Mouse (Mus musculus) CH12.LX (cell line): ENCODE measurements around the gene Coq2. TPM values are rescaled to one million over a fixed set of nuclear protein-coding genes. Genes with fewer than 3 reads are reported as not detected.

ENCODE experiments used
- DNase-seq: peaks from one replicate; pipeline ENCODE4 v3.0.0-alpha.2; 2013; ENCODE audit errors: extremely low read depth
- H3K27ac ChIP-seq: 2 replicates; pipeline ENCODE4 v1.5.1; 2012; ENCODE audit warnings: low read depth, mild to moderate bottlenecking, control low read depth, moderate library complexity; ENCODE audit not compliant: insufficient read depth
- H3K27me3 ChIP-seq: replicated peaks from 2 replicates; pipeline ENCODE3; 2012; ENCODE audit warnings: inconsistent platforms
- H3K36me3 ChIP-seq, 2 experiments: replicated peaks in 1 of 2; 2 replicates each; pipeline versions ENCODE3 to v1.6.1; 2012; ENCODE audit warnings: inconsistent platforms in 1 of 2, low read length in 1 of 2, mild to moderate bottlenecking in 1 of 2, mixed read lengths in 1 of 2, moderate library complexity in 1 of 2; ENCODE audit not compliant: control insufficient read depth in 1 of 2, insufficient read depth in 1 of 2
- H3K4me1 ChIP-seq, 2 experiments: 2 replicates each; pipeline ENCODE4 v1.6.1; 2012; ENCODE audit warnings: inconsistent platforms in 1 of 2, moderate library complexity in 1 of 2; ENCODE audit not compliant: insufficient read depth in 2 of 2, control insufficient read depth in 1 of 2
- H3K4me2 ChIP-seq: 2 replicates; pipeline ENCODE4 v1.6.1; 2012; ENCODE audit warnings: low read depth, mild to moderate bottlenecking, control low read depth; ENCODE audit not compliant: poor library complexity, insufficient read depth, severe bottlenecking
- H3K4me3 ChIP-seq, 3 experiments: fragments of 150-350 bp in 1 of 3; sonication (generic) in 1 of 3; replicated peaks in 1 of 3; 2 replicates each; pipeline versions ENCODE3 to v1.5.1; 2011 to 2012; ENCODE audit warnings: low read depth in 2 of 3, low read length in 2 of 3, mild to moderate bottlenecking in 2 of 3, moderate library complexity in 2 of 3, control low read depth in 1 of 3, improper control_type of control experiment in 1 of 3, inconsistent platforms in 1 of 3, mixed read lengths in 1 of 3; ENCODE audit not compliant: poor library complexity in 1 of 3
- H3K79me2 ChIP-seq: replicated peaks from 2 replicates; pipeline ENCODE4 v1.6.1; 2012; ENCODE audit warnings: mild to moderate bottlenecking, moderate library complexity; ENCODE audit not compliant: control insufficient read depth, poor library complexity, insufficient read depth, severe bottlenecking; ENCODE audit errors: extremely low read depth
- H3K9ac ChIP-seq: 2 replicates; pipeline ENCODE4 v1.6.1; 2012; ENCODE audit warnings: low read depth, mild to moderate bottlenecking, control low read depth, moderate library complexity; ENCODE audit not compliant: insufficient read depth
- H3K9me3 ChIP-seq: replicated peaks from 2 replicates; pipeline ENCODE3; 2012; ENCODE audit warnings: low read length, inconsistent platforms, mixed read lengths
- CHD1 ChIP-seq: IDR thresholded peaks from 2 replicates; pipeline ENCODE4 v1.6.1; 2012; ENCODE audit warnings: low read depth, low read length, improper control_type of control experiment, inconsistent platforms
- CHD2 ChIP-seq: IDR thresholded peaks from 2 replicates; pipeline ENCODE4 v1.6.1; 2011; ENCODE audit warnings: low read length, improper control_type of control experiment
- ETS1 ChIP-seq: conservative IDR thresholded peaks from 2 replicates; pipeline ENCODE4 v1.6.1; 2012; ENCODE audit warnings: low read depth, mild to moderate bottlenecking, inconsistent platforms, low read length, improper control_type of control experiment, moderate library complexity
- GABPA ChIP-seq: IDR thresholded peaks from 2 replicates; pipeline ENCODE4 v1.6.1; 2012; ENCODE audit warnings: low read depth, low read length, improper control_type of control experiment, inconsistent platforms; ENCODE audit not compliant: insufficient replicate concordance
- HCFC1 ChIP-seq: IDR thresholded peaks from 2 replicates; pipeline ENCODE4 v1.6.1; 2012; ENCODE audit warnings: low read depth, mild to moderate bottlenecking, inconsistent platforms, low read length, improper control_type of control experiment
- JUN ChIP-seq: IDR thresholded peaks from 2 replicates; pipeline ENCODE4 v1.6.1; 2011; ENCODE audit warnings: low read depth, mild to moderate bottlenecking, low read length, improper control_type of control experiment, moderate library complexity; ENCODE audit not compliant: insufficient read depth
- KAT2A ChIP-seq: IDR thresholded peaks from 2 replicates; pipeline ENCODE4 v1.6.1; 2012; ENCODE audit warnings: low read length, improper control_type of control experiment, inconsistent platforms; ENCODE audit not compliant: insufficient replicate concordance
- MAFK ChIP-seq: IDR thresholded peaks from 2 replicates; pipeline ENCODE4 v1.6.1; 2011; ENCODE audit warnings: low read length, improper control_type of control experiment; ENCODE audit not compliant: insufficient replicate concordance
- MAZ ChIP-seq: IDR thresholded peaks from 2 replicates; pipeline ENCODE4 v1.6.1; 2012; ENCODE audit warnings: low read depth, mild to moderate bottlenecking, inconsistent platforms, low read length, improper control_type of control experiment, moderate library complexity
- NRF1 ChIP-seq: IDR thresholded peaks from 2 replicates; pipeline ENCODE4 v1.6.1; 2014; ENCODE audit warnings: low read depth, mild to moderate bottlenecking, inconsistent platforms, low read length, improper control_type of control experiment, moderate library complexity
- PAX5 ChIP-seq: IDR thresholded peaks from 2 replicates; pipeline ENCODE4 v1.6.1; 2012; ENCODE audit warnings: low read length, inconsistent platforms, mixed read lengths
- POLR2A ChIP-seq: IDR thresholded peaks from 2 replicates; pipeline ENCODE4 v1.6.1; 2011; ENCODE audit warnings: low read depth, mild to moderate bottlenecking, improper control_type of control experiment, low read length
- RAD21 ChIP-seq: IDR thresholded peaks from 2 replicates; pipeline ENCODE4 v1.6.1; 2011; ENCODE audit warnings: low read depth, mild to moderate bottlenecking, low read length, improper control_type of control experiment, moderate library complexity
- SIN3A ChIP-seq: IDR thresholded peaks from 2 replicates; pipeline ENCODE4 v1.6.1; 2012; ENCODE audit warnings: low read length, improper control_type of control experiment, inconsistent platforms
- TCF12 ChIP-seq: IDR thresholded peaks from 2 replicates; pipeline ENCODE4 v1.6.1; 2014; ENCODE audit warnings: low read depth, mild to moderate bottlenecking, inconsistent platforms, low read length, improper control_type of control experiment
- dilution Hi-C: fragments of 300-500 bp; cut with MboI; formaldehyde crosslinking; loops from 2 replicates; pipeline ENCODE4 v1.14.3; 2020; ENCODE audit warnings: low sequenced_read_pairs; ENCODE audit not compliant: extremely low pct_unique_long_range_greater_than_20kb, extremely low pct_ligation_motif_present
- in situ Hi-C: fragments of 300-500 bp; cut with MboI; formaldehyde crosslinking; loops from 3 replicates; pipeline ENCODE4 v1.14.3; 2019; ENCODE audit warnings: low sequenced_read_pairs, low pct_ligation_motif_present, low pct_unique_long_range_greater_than_20kb, mixed read lengths
- polyA plus RNA-seq: library from polyadenylated mRNA; unstranded; fragments of >175 nt; gene quantifications from 2 replicates; pipeline ENCODE4 v1.2.1, GENCODE M21; 2012; ENCODE audit warnings: low read depth; ENCODE audit not compliant: insufficient read length
- total RNA-seq, 2 experiments: library from RNA; depleted of rRNA; stranded (reverse); fragments of 300-350 nt in 1 of 2; fragments of >200 nt in 1 of 2; gene quantifications; 2 replicates each; pipeline ENCODE4 v1.2.3; 2012 to 2014

The Coq2 gene
- total and polyA plus RNA-seq, 3 experiments, result 49.1 to 56.5 (median 50.1) TPM

- peaks cover 8 to 35% of the 10 kb centered on the region in 2 experiments for H3K36me3 ChIP-seq
- dilution Hi-C loops (no loop called here), in situ Hi-C loops (no loop called here)
- H3K4me3 ChIP-seq, result peak overlapping the region in 1 of 3 experiments; percentile 74
- DNase-seq, result no peak
- H3K27me3 ChIP-seq, result no peaks in the 10 kb centered on the region
- no peak overlapping the region; the same call in 1 of the 2 replicates for H3K9ac ChIP-seq
- H3K79me2 ChIP-seq, result peaks cover 34% of the 10 kb centered on the region
- no peak overlapping the region for H3K27ac ChIP-seq
- peaks cover 8 to 49% of the 10 kb centered on the region in 2 experiments for H3K4me1 ChIP-seq
- TF ChIP-seq RAD21 (no peak), NRF1 (no peak), GABPA (no peak), MAFK (no peak)
- no peaks in the 10 kb centered on the region for H3K9me3 ChIP-seq
- peak overlapping the region; percentile 65; the same call in 1 of the 2 replicates for H3K4me2 ChIP-seq
Observed at GRCm38 (mm10) chr5:100672403-100672802, 2.5 kb downstream of the Coq2 start.

GRCm38 (mm10) chr5:100671897-100672296 lies 3.0 kb downstream of the Coq2 start:
- Histone ChIP-seq H3K4me2 (peak overlapping the region; percentile 65), H3K27ac (no peak overlapping the region), H3K4me3 (no peak overlapping the region), H3K9me3 (no peaks in the 10 kb centered on the region), H3K36me3 (peaks cover 12 to 40% of the 10 kb centered on the region in 2 experiments), H3K27me3 (no peaks in the 10 kb centered on the region), H3K79me2 (peaks cover 34% of the 10 kb centered on the region), H3K4me1 (peaks cover 10 to 54% of the 10 kb centered on the region in 2 experiments), H3K9ac (no peak overlapping the region)
- DNase-seq, result no peak
- no peak for TF ChIP-seq TCF12
- TF ChIP-seq MAFK, result no peak
- no peak for TF ChIP-seq POLR2A
- no peak for TF ChIP-seq ETS1
- no peak for TF ChIP-seq CHD1
- no peak for TF ChIP-seq MAZ
- no peak for TF ChIP-seq KAT2A
- no peak for TF ChIP-seq HCFC1
- TF ChIP-seq PAX5, result no peak
- no peak for TF ChIP-seq CHD2
- no peak for TF ChIP-seq JUN
- no peak for TF ChIP-seq SIN3A
- in situ Hi-C loops (no loop called here), dilution Hi-C loops (no loop called here)
